Mouse (Mus musculus): ENCODE measurements around the gene Pdha1. TPM values are rescaled to one million over a fixed set of nuclear protein-coding genes. Genes with fewer than 3 reads are reported as not detected.

Gene Pdha1
- total RNA-seq (2021) = 100 to 1,000 TPM; 581 to 648 TPM
- long read RNA-seq, experiment 1, transcript Pdha1-201 (11 exons, 2,848 nt) = major isoform, 487 of 628 reads
- long read RNA-seq, experiment 1, partial matches to known transcripts = 27 of 628 reads
- long read RNA-seq, experiment 1, other reads (novel, unspliced or antisense) = 114 of 628 reads
- long read RNA-seq, experiment 2, transcript Pdha1-201 (11 exons, 2,848 nt) = major isoform, 553 of 681 reads
- long read RNA-seq, experiment 2, partial matches to known transcripts = 27 of 681 reads
- long read RNA-seq, experiment 2, other reads (novel, unspliced or antisense) = 101 of 681 reads

- intact Hi-C loops (cut with DNase I) = no loop called here
Observed at GRCm38 (mm10) chrX:160137861-160138717, at the start of gene Pdha1. Pdha1 (minus strand) TSS chrX:160138413.

GRCm38 (mm10) chrX:160179032-160179431 is 40.8 kb upstream of the Pdha1 start:
- DNase-seq = no peak
- intact Hi-C loops (cut with DNase I) = loop anchor here (10.0 kb wide), 1 partner anchor 856 kb away; no protein-coding TSS in a partner anchor

More at GRCm38 (mm10) chrX:160137861-160138717, at the start of gene Pdha1:
- DNase-seq = peak; percentile 77 to 80

GRCm38 (mm10) chrX:160170150-160170549 is 31.9 kb upstream of the Pdha1 start:
- DNase-seq = peak; percentile 15 to 45
- intact Hi-C loops (cut with DNase I) = loop anchor here (5.0 to 10.0 kb wide), 2 partner anchors 198 to 865 kb away; no protein-coding TSS in a partner anchor

DNA sequence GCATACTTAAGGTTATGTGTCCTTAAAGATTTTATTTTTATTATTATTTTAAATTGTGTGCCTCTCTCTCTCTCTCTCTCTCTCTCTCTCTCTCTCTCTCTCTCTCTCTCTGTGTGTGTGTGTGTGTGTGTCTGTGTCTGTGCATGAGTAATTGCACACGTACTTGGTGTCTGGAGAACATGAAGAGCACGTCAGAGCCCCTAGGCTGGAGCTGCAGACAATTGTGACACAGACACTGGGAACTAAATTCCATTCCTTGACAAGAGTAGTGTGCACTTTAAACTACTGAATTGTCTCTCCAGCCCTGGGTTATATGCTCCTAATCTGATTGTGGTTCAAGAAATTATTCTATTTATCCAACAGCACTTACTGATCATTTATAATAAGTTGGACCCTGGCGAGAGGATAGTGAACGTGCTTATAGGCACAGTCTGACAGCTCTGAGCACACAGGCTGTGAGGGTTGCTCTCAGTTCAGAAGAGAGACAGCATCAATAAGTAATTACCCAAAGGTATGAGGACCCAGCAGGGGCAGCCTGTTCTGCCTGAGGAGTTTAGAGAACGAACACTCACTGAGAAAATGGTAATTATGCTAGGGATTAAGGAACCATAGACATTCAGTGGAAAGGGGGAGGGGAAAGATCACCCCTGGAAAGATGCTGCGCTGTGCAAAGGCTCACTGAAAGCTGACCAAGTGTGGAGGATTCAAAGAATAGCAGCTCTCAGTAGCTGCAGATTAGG is 28.2 kb upstream of the Pdha1 start:
- no peak for DNase-seq

DNA sequence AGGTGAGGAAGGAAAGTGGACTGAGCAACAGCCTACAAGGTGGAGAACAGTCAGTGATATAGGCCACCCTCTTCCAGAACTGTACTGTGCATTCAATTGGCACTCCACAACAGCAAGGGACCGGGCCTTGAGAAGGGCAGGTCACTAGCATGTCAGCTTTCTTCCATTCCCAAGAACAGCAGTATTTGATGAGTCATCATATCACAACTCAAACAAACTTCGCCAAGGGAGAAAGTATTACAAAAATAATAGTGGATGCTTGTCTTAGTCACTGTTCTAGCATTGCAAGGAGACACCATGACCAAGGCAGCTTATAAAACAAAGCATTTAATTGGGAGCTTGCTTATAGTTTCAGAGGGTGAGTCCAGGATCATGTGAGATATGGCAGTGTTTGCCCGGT is 26.0 kb upstream of the Pdha1 start:
- intact Hi-C loops (cut with DNase I) = no loop called here
- no peak for DNase-seq

More for the DNA sequence above, 28.2 kb upstream of the Pdha1 start:
- intact Hi-C loops (cut with DNase I) = no loop called here

DNA sequence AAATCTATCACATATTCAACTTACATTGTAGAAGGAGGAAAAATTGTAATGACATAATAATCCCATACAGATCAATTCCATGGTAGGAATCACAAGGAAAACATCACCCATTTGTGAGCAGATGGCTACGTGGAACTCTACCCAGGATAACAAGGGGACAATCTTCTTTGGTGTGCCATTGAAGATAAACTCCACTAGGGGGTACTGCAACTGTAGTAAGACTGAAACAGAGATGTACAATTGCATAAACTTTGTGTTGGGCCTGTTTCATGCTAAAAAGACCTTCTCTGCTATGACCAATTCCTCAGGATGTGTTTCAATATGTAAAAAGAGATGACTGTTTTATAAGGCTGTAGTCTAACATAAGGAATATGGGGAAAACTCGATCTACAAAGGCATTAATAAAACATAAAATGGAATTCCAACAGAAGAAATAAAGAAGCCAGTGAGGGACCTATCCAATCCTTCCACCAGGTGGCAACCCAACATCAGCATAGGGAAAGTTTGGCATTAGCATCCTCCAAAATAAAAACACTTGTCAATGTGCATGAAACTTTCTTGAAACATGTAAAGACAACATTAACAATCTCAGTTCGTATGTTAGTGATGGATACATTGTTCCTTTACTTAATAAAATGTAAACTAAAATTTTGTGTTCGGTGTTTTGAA is 15.1 kb upstream of the Pdha1 start:
- DNase-seq = no peak
- intact Hi-C loops (cut with DNase I) = no loop called here

DNA sequence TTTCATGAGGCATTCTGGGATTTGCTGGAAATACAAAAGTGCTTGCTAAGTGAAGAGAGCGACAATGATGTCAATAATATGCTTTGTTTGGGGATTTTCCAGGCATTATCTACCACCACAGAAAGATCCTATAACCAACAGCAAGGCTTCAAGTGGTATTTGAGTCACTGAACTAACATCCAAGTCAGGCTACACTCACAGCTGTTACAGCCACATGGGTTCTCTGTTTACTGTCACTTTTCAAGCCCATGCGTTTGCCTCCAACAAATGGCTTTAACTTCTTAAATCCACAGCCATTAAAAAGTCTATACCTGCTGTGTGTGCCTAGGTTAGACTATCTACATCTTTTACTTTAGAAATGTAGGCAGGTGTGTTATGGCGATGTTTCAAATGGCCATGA is 10.6 kb upstream of the Pdha1 start:
- intact Hi-C loops (cut with DNase I) = no loop called here
- DNase-seq = no peak

- DNase-seq = no peak
- intact Hi-C loops (cut with DNase I) = no loop called here
Observed at GRCm38 (mm10) chrX:160147406-160147805, 9.2 kb upstream of the Pdha1 start.

DNA sequence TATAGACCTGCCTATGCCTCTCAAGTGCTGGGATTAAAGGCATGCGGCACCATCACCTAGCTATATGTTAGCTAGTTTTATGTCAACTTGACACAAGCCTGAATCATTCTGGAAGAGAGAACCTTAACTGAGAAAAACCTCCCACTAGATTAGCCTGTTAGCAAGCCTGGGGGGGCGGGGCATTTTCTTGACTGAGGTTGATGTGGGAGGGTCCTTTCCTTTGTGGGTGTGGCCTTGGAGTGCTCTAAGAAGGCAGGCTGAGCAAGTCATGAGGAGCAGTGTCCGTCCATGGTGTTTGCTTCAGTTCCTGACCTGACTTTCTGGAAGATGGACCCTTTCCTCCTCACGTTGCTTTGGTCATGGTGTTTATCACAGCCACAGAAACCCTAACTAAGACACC is 8.6 kb upstream of the Pdha1 start:
- intact Hi-C loops (cut with DNase I) = no loop called here
- DNase-seq = no peak

- intact Hi-C loops (cut with DNase I) = no loop called here
- DNase-seq = no peak
Observed at GRCm38 (mm10) chrX:160137177-160137860, 894 bp downstream of the Pdha1 start.

- intact Hi-C loops (cut with DNase I) = no loop called here
Observed at GRCm38 (mm10) chrX:160136153-160136552, 2.1 kb downstream of the Pdha1 start.

DNA sequence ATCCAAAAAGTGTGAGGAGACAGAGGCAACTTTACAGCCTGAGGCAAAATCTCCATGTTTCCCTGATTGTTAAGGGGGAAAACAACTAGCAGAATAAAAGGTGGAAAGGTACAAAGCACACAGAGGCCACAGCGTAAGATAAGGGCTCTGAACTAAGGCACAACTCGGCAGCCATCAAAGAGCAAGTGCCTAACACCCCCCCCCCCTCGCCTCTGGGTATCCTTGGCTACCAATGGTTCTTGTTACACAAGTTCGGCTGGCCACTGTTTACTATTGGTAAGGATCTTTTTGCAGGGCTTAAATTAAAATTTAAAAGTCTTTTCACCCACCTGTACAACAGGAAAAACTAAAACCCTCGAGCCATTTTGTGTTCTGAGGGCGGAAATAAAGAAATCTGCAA is 2.5 kb downstream of the Pdha1 start:
- intact Hi-C loops (cut with DNase I) = no loop called here
- no peak for DNase-seq

More at GRCm38 (mm10) chrX:160136153-160136552, 2.1 kb downstream of the Pdha1 start:
- no peak for DNase-seq

- DNase-seq = no peak
- intact Hi-C loops (cut with DNase I) = no loop called here
Observed at GRCm38 (mm10) chrX:160134136-160134843, 3.9 kb downstream of the Pdha1 start.

- no peak for DNase-seq
- intact Hi-C loops (cut with DNase I) = loop anchor here (5.0 kb wide), 1 partner anchor 129 kb away; the partner anchor contains the start of gene Map3k15
Observed at GRCm38 (mm10) chrX:160116658-160117057, 21.6 kb downstream of the Pdha1 start.

DNA sequence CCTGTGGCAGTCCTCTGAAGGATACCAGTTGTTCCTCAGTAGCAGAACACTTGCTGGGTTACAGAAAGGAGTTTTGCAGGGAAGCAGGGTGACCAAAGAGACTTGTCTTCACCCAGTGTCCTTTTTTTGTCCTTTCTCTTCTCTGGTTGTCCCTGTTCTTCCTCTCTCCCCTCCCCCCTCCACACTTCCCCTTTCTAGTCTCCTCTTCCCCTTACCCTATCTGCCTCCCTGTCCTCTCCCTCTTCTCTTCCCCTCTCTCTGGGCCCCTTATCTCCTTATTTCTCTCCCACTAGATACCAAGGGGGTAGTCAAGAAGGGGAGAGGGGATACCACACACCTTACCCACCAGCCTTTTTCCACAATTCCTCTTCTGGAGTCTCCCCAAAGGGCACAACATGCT is 22.1 kb downstream of the Pdha1 start:
- no peak for DNase-seq
- intact Hi-C loops (cut with DNase I) = loop anchor here (5.0 kb wide), 1 partner anchor 129 kb away; the partner anchor contains the start of gene Map3k15

DNA sequence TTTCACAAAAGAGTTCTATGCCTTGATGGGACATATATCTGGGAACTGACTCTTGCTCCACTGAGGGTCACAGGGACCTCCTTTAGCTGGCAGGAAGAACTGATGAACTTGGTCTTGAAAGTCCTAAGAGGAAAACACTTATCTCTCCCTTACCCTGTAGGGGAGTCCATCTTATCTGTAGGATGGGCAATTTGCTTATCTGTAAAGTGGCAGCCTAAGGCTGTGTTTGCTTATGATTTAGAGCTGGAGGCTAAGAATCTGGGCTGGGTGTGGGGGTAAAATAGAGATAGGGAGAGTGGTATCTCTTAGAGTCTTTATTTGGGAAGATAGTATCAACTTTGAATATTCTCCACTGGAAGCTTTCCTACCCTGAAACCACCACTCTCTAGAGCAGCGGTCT is 24.4 kb downstream of the Pdha1 start:
- intact Hi-C loops (cut with DNase I) = no loop called here
- DNase-seq = no peak

- intact Hi-C loops (cut with DNase I) = no loop called here
- no peak for DNase-seq
Observed at GRCm38 (mm10) chrX:160107817-160108216, 30.4 kb downstream of the Pdha1 start.

DNA sequence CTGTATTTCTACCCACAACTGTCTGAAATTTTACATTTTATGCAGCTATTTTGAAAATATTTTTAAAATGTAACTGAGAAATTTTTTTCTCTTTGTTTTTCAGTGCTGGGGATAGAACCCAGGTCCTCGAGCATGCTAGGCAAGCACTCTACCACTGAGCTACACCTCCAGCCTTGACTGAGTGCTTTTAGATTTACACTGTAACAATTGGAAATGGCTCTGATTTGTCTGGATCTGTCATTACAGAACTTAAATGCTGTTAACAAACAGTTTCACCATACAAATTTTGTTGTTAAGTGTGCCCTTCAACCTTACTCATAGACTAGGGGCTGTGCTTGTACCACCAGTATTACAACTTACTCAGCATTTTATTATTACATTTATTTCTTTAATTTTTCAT is 46.2 kb downstream of the Pdha1 start:
- no peak for DNase-seq
- intact Hi-C loops (cut with DNase I) = no loop called here
